Mouse (Mus musculus): ENCODE results near the gene Ddit4.

The Ddit4 gene

GRCm38 (mm10) chr10:59949783-59950605 lies 1.6 kb downstream of the Ddit4 start:
- in situ Hi-C loops (cut with MboI, MseI): loop anchor here (5.0 kb wide), 1 partner anchor 53 kb away; no protein-coding TSS in a partner anchor

DNA sequence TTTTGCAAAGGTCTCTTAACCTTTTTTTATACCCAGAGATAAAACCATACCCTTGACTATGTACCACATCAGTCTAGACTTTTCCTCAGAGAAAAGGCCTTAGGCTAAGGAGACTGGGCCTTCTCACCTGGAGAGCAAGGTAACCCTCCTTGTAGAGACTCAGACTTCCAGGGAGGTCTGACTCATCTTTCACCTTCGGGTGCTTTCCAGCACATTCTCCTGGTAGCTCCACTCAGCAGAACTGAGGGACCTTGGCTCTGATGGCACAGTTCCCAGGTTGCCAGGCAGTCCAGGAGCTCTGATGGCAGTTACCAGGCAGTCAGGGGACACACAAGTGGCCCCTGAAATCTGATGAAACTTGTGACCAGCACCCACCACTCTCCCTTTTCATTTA lies 2.4 kb downstream of the Ddit4 start:
- in situ Hi-C loops (cut with MboI, MseI): no loop called here

DNA sequence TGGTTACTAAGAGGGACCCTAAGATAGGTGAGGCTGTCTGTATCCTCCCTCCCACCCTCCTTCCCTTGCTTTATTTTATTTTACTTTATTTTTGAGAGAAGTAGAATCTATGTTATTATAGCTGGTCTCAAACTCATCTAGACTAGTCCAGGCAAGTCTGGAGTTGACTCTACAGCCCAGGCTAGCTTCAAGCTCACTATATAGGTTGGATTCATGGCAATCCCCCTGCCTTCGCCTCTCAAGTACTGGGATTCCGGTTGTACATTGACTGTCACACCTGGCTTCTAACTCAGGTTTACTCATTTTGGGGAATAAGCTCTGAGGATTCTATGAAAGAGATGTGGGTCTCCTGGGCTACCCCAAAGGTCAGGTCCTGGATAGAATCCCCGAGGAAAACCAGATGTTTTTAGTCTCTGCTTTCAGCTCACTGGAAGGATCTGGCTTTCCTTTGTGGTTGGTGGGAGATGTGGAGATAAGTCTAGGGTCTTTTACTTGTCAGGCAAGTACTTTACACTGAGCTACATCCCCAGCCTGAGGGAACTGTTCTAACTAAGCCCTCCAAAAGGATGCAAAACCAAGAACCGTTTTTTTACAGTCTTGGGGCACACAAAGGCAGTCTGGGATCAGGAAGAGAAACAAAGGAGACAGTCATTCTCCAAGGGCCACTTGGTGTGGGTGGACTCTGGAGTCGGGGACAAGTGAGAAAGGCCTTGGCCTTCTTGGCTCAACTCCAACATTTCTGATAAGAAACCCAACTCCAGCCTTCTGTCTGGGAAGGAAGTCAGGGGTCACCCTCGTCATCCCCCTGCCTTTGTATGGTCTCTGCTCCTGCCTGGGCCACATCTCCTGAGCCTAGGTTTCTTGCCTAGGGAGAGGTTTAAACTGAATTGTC lies 3.0 kb downstream of the Ddit4 start:
- in situ Hi-C loops (cut with MboI, MseI): no loop called here

- in situ Hi-C loops (cut with MboI, MseI): no loop called here
These were observed 4.1 kb downstream of the Ddit4 start for GRCm38 (mm10) chr10:59947296-59948073.

GRCm38 (mm10) chr10:59946362-59946761 lies 5.3 kb downstream of the Ddit4 start:
- in situ Hi-C loops (cut with MboI, MseI): no loop called here

DNA sequence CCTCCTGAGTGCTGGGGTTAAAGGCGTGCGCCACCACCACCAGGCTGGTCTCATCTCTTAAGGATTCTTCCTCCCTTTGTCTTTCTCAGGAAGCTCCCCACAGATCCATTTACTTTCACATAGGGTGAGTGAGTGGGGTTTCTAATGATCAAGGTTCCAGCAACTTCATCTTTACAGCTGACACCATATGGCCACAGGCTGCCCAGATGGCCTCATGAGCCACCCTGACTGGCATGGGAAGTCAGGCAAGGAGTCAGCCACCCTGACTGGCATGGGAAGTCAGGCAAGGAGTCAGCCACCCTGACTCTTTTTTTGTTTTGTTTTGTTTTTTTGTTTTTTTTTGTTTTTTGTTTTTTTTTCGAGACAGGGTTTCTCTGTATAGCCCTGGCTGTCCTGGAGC lies 6.2 kb downstream of the Ddit4 start:
- in situ Hi-C loops (cut with MboI, MseI): no loop called here

DNA sequence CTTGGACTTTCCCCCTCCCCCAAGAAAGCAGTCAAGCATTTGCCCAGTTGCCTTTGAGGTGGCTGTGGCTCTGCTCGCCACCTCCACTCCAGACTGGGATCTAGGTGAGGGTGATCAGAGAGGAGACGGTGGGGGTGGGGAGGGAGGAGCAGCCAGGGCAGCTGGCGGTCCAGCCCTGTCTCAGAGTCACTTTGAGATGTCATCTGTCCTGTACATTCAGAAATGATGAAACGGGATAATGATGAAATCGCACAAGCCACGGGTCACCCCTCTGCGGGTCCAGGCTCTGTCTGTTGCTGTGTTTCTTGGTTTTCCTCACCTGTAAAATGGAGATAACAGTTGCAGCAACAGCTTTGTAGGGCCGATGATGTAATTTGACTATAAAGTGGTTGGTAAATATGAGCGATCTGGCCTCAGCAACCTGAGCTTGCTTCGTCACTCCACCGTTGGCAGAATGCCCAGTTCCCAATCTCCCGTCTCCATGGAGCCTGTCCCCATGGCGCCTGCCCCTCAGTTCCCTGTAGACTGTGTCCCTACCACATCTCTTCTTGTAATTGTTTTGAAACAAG lies 8.1 kb downstream of the Ddit4 start:
- in situ Hi-C loops (cut with MboI, MseI): no loop called here

GRCm38 (mm10) chr10:59942847-59943420 lies 8.7 kb downstream of the Ddit4 start:
- in situ Hi-C loops (cut with MboI, MseI): no loop called here

- in situ Hi-C loops (cut with MboI, MseI): no loop called here
These were observed 9.3 kb downstream of the Ddit4 start for GRCm38 (mm10) chr10:59942281-59942846.

- in situ Hi-C loops (cut with MboI, MseI): no loop called here
These were observed 12.6 kb downstream of the Ddit4 start for GRCm38 (mm10) chr10:59939081-59939480.

GRCm38 (mm10) chr10:59938662-59939061 lies 13.0 kb downstream of the Ddit4 start:
- in situ Hi-C loops (cut with MboI, MseI): no loop called here

DNA sequence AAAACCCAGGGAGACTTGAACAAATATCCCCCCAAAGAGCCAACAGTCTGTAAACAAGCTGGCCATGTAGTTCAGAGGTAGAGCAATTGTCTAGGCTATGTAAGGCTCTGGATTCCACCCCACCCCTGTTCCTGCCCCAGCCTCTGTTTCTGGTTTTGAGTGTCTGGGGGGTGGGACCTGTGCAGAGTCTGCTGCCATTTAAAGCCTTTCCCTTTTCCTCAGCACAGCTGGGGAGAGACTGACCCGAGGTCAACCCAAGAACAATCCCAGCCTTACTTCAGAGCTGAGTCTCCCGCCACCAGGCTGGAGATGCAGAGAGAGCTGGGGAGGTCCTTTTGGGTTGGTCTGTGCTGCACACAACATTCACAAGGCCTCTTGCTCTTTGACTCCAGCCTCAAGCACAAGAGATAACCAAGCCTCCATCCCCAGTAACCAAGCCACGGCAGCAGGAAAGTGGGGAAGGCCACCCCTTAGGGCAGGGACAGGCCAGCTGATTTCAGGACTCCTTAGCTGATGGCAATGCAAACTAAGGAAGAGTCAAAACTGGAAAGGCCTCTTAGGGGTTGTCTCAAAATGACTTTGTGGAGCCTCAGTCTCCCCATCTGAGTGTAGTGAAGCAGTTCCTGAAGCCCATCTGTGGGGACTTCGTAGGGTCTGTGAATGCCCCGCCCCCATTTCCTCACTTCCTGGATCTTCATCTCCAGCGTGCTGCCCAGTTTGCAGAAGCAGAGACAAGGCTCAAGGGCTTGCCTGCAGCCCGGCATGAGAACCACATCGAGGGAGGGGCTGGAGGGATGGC lies 15.4 kb downstream of the Ddit4 start:
- in situ Hi-C loops (cut with MboI, MseI): no loop called here

DNA sequence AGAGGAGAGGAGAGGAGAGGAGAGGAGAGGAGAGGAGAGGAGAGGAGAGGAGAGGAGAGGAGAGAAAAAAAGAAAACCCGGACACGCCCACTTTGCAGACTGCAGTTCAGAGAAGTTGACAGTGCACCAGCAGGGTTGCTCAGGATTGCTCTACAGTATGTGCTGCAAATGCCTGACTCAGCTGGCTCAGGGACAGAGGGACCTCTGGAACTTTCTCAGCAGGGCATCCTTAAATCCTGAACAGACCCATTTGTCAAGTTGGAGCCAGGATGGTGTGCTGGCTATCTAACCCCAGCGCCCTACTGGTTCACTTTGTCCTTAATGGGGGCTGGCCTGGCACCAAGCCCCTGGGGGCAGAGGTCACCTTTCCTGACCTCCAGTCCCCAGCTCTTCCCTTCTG lies 17.6 kb downstream of the Ddit4 start:
- in situ Hi-C loops (cut with MboI, MseI): no loop called here

DNA sequence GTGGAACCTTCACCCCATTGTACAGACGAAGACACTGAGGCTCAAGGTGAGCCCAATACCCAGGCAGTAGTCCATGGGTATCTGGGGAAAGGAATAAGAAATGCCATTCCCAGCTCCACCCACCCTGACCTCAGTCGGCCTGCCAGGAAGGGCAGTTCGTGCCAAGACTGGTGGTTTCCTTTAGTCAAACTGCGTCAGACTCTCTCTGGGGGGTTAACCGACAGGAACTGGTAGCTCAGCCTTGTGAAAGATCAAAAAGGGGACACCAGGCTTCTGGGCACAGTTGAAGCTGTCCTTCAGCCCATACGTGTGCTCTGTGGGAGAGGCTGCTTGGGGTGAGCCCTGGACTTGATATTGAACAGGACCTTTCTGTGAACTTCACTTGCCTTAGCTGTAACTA lies 19.1 kb downstream of the Ddit4 start:
- in situ Hi-C loops (cut with MboI, MseI): no loop called here

DNA sequence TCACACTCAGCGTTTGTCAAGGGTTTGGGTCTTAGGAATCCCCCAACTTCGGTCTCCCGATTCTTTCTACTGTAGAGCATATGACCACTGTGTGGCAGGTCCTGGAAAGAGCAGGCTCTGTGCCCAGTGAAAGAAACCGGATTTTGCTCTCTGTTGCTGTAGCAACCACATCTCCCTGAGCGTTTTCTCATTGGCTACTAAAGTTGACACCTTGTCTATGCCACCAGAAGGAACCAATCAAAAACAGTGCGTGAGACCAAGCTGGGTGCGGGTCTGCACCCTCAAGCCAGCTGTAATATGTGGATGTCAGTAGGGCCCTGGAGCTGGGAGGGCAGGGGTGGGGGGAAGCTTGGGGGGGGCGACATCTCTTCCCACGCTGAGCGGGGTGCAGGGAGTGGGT lies 20.6 kb downstream of the Ddit4 start:
- in situ Hi-C loops (cut with MboI, MseI): no loop called here

- in situ Hi-C loops (cut with MboI, MseI): no loop called here
These were observed 22.4 kb downstream of the Ddit4 start for GRCm38 (mm10) chr10:59929205-59929604.

GRCm38 (mm10) chr10:59924305-59924704 lies 27.3 kb downstream of the Ddit4 start:
- in situ Hi-C loops (cut with MboI, MseI): no loop called here

DNA sequence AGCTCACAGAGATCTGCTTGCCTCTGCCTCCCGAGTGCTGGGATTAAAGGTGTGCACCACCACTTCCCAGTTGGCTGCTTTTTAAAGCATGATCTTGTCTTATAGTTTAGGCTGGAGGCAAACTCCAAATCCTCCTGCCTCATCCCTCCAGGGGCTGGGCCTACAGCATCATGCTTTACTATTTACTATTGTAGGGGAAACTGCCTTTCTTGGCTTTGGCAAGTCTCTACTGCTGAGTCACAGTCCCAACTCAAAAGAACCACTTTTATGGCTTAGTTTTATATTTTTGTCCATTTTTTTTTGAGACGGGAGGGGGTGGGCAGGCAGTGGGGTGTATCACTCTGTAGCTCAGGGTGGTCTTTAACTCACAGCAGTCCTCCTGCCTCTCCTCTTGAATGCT lies 28.1 kb downstream of the Ddit4 start:
- in situ Hi-C loops (cut with MboI, MseI): no loop called here

GRCm38 (mm10) chr10:59920810-59921681 lies 30.6 kb downstream of the Ddit4 start:
- in situ Hi-C loops (cut with MboI, MseI): no loop called here

Data from T-helper 1 cell (primary cell).